Mouse (Mus musculus) neural tube, embryonic 10.5 days (tissue): ENCODE data around the gene D430041D05Rik.

ENCODE experiments used
- DNase-seq: peaks from one replicate; pipeline ENCODE4 v3.0.0-alpha.2; 2017; ENCODE audit warnings: low spot score; ENCODE audit errors: extremely low spot score

Gene D430041D05Rik

DNA sequence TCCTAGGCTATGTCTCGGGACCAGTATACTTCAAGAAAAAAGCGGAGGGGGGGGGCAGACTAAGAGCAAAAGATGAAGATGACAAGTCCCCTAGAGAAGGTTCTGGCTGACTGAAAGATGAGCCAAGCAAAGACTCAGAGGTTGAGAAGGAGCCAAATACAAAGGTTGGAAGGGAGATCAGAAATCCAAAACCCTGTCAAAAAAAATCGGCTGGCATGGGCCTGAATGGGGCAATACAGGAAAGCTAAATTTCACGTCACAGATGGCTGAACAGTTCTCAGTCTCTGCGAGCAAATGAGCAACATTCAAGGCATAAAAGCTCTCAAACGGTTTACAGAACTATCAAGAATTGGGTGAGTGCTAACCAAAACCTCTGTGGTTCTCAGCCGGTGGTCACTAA lies 2.5 kb downstream of the D430041D05Rik start:
- no peak for DNase-seq

DNA sequence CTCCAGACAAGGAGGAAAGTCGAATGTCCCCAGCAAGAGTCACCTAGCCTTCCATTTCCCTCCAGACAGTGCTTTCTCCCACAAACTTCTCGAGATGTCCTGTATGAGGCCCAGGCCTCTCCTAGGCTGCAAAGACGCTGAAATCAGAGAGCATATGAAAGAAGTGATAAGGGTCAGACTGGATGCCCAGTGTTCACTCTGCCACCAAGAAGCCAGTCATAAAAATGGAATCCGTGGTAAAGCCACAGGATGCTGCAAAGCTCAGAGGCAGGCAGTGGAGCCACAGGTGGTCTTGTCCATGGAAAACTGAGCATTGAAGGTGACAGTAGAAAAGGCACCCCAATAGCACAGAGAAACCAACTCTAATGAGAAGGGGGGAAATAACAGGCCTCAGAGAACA lies 2.9 kb downstream of the D430041D05Rik start:
- DNase-seq = no peak

DNA sequence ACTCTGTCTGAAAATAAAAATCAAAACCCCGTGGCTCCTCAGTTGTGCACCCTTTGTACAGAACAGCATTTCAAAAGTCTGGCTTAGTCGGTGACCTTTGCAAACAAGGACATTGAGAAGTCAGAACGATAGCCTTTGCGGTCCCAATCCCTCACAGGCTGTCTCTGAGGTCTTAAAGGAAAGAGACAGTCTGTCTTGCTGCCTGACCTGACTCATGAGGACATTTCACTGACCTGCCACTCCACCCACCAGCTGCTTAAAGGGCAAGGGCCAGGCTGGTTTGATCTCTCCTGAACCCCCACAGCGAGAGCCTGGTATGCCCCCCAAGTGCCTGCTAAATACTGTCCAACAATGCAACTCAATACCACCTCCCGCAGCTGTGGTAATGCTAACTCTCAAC lies 6.8 kb downstream of the D430041D05Rik start:
- DNase-seq = no peak

DNA sequence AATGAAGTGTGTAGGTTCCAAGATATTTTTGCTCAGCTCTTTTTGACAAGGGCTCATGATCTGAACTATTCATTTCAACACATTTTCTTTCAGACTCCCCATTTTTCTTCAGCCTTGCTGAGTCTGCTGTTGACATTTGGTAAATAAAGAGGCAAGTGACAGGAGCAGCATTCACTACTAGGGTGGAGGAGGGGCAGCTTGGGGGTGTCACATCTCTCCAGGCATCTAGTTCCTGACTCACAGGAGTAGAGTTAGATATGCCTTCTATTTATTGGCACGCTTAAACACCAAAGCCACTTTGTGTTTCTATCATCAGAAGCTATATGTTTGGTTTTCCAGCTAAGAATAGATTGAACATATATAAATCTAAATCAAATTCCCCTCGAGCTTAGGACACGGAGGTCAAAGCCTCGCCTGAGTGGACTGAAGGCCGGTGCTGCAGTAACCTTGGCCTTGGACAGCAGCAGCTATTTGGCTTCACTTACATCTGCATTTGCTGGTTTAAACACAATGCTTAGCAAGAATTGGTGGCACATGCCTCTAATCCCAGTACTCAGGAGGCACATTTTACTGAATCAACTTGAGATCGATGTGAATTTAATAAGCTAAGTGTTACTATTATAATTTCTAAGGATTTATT lies 12.0 kb downstream of the D430041D05Rik start:
- no peak for DNase-seq

DNA sequence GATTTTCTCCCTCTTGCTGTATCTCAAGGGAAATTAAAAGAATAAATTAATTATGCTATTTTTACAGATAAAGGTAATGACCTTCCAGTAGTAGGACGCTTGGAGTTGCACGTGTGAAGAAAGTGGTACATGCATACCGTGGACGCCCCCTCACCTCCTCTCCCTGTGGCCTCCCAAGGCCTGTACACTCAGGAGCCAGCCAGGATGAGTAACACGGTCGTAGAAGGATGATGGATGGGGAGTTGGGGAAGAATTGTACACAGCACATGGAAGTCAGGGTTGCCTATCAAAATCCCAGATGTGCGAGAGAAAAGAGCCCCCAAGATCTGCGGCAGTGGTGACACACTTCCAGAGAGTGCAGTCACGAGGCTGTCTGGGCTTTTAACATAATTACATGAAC lies 14.9 kb downstream of the D430041D05Rik start:
- DNase-seq = no peak

DNA sequence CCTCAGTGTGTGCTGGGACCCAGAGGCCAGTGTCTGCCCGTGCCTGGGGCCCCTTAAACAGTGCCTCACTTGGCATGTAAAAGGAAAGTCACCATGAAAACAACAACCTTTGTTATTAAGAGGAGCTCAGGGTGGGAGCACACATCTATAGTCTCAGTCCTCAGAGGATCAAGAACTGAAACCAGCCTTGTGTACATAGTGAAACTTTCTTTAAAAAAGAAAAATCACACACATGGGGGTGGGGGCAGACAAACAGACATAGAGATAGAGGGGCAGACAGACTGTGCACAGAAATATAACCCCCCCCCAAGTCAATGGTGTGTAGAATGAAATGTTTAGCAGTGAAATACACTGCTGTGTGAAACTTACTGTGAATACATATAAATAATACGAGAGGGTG lies 16.0 kb downstream of the D430041D05Rik start:
- DNase-seq = no peak

DNA sequence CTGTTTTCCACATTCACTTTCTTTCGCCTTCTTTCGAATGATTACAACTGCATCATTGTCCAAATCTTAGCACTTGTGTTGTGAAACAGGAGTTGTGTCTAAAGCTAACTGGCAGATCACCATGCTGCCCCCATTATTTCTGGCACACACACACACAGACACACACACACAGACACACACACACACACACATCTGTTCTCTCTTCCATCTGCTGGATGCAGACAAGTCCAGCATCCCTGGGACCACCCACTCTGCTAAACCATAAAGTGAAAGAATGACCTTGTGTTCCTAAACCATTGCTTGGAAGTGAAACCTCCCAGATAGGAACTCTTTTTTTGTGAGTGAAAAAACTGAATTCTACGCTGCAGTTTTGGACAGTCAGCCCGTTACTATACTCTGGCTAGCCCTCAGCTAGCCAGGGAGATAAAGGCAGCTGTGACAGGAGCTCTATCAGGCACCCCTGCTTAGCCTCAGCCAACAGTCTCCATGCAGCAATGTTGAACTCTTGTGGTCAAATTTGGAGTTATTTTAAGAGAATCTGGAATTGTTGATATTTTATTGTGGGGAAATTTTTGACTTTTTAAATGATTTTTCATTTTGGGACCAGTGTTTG lies 18.0 kb downstream of the D430041D05Rik start:
- DNase-seq = no peak

DNA sequence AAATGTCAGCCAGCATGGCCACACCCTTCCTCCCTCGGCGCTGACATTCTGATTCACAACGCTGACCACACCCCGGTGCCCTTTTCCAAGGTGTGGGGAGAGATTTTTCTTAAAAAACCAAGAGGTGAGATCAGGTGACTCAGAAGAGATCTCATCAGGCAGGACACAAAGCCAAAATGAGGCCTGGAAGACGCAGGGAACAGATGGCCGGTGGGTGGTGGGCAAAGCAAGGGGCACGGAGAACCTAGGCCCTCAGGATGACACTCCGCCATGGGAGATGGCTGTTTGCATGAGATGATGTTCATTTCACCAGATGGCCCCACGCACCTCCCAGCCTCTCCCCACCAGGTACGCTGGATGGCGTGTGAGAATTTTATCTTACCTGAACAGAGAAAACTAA lies 21.6 kb downstream of the D430041D05Rik start:
- no peak for DNase-seq

DNA sequence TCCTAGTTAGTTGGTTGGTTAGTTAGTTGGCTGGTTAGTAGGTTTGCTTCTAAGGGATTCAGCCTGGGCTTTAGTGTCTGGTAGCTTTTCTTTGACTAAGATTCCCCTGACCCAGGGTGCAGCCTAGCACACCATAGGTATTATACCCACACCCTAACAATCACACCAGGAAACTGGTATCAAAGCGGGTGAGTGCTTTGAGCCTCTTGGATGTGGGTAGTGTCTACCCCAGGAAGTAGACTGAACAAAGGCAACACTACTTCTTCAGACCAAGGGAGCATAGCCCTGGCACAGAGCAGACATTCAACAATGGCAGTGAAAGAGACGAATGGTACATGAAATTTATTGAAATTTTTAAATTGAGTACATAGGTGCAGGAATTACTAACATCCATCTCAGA lies 24.9 kb downstream of the D430041D05Rik start:
- no peak for DNase-seq

DNA sequence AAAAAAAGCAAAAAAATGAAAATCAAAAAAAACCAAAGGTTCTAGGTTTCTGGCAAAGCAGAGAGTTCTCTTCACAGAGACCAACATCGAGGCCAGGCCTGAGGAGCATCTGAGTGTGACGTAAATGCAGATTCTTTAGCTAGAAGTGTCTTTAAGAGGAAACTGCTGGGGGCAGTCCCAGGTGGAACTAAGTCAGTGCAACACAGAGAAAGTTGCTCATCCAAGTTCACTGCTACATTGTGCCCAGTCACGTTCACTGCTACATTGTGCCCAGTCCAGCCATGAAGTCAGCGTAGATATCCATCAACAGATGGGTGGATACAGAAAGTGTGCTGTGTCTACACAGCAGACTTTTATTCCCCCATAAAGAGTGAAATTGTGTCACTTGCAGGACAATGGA lies 27.2 kb downstream of the D430041D05Rik start:
- no peak for DNase-seq

DNA sequence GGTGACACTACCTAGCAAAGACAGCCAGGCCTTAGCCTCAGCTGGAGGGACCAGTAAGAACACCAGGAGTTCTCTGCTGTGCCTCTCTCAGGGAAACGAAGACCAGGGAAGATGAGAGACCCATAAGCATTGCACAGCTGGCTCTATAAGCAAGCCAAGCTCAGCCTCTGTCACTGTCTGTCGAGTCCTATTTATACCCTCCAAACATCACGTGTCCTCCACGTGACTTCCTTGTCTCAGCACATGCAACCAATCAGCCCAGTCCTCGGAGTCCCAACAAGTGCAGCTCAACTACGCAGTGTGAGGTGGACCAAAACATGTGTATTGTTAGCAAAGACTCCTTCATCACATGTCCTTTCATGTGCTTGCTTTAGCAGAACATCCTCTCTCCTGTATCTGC lies 28.0 kb downstream of the D430041D05Rik start:
- DNase-seq = no peak

DNA sequence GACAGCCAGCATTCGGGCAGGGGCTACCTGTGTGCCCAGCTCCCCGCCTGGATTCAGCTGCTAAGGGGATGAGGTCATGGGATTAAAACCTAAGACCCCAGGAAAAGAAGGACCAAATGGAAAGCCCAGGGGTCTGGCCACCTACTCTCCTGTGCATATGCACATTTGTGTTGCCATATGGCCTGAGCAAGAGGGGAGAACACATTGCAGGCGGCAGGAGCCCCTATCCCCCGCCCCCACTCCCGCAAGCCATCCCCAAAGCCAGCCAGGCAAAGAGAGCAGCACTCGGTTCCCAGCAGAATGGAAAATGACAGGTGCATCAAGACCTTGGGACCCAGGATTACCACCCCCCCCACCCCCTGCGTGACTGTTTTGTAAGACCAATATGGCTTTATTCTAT lies 31.5 kb downstream of the D430041D05Rik start:
- DNase-seq = no peak

DNA sequence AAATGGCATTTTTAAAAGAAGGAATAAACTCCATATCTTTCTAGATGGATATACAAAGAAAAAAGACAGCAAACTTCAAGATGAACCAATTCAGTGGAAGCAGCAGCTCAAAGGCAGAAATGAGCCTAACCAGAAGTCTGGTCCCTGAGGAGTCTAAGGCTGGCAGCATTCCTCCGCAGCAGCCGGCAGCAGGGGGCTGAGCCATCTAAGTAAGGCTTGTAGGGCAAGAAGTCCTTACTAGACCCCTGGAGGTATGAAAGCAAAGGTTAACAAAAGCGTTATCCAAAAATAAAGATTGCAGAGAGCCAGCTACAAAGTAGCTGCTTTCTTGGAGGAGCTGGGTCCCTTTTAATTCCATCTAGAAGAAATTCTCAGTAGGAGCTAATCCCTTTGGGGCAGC lies 32.0 kb downstream of the D430041D05Rik start:
- DNase-seq = no peak

DNA sequence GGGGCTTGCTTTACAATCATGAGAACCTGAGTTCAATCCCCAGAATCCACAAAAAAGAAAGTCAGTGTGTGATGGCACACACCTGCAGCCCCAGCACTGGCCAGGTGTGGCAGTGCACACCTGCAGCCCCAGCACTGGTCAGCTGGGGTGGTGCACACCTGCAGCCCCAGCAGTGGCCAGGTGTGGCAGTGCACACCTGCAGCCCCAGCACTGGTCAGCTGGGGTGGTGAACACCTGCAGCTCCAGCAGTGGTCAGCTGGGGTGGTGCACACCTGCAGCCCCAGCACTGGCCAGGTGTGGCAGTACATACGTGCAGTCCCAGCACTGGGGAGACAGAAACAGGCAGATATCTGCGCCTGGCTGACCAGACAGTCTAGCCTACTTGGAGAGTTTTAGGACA lies 32.8 kb downstream of the D430041D05Rik start:
- DNase-seq = no peak

DNA sequence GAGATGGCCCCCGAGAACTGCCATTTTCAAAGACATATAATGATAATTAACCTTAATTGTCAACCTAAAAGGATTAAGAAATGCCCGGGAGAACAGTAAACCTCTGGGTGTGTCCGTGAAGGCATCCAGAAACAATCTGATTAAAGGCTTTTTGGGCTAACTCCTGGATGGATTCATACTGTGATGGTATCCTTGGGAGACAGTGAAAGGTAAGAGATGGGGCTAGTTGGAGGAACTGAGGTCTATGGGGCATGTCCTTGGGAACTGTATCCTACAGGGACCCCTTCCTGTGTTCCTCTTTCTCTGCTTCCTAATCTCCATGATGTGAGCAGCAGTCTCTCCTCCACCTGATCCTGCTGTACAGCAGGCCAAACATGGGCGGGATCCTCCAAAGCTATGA lies 38.7 kb downstream of the D430041D05Rik start:
- DNase-seq = no peak

DNA sequence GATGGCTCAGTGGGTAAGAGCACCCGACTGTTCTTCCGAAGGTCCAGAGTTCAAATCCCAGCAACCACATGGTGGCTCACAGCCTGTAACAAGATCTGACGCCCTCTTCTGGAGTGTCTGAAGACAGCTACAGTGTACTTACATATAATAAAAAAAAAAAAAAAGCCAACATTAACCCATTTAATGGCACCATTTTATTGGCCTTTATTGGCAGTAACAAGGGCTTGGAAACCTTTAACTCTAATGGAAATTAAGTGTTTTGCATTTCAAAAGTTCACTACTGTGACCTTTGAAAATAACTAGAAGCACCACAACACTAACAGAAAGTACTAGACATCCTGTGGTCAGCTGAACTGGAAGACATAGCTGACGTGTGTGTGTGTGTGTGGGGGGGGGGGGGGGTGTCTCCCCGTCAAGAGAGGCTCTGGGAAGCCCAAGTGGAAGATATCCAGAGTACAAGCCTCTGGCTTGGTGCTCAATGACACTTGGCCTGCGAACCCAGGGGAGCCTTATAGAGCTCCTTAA lies 39.1 kb downstream of the D430041D05Rik start:
- DNase-seq = no peak

DNA sequence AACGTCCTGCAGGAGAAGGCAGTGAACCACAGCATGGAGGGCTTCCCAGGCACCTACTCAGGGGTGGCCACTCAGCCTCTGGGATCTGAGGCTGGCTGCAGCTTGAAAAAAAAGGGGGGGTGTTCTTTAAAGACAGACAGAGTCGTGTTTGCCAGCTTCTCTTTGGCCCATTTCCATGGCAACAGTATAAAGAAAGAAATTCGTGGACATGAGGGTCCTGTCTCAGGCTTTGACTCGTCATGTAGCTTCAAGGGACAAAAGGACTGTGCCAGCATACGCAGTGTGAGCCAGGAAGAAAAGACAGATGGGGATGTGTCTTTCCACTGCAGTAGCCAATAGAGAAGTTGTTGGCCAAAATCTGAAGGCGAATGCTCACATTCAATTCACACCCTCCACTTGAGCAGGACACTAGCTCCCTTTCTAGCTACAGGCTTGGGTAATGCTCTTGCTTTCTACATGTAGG lies 42.9 kb downstream of the D430041D05Rik start:
- peak; percentile 34 for DNase-seq

DNA sequence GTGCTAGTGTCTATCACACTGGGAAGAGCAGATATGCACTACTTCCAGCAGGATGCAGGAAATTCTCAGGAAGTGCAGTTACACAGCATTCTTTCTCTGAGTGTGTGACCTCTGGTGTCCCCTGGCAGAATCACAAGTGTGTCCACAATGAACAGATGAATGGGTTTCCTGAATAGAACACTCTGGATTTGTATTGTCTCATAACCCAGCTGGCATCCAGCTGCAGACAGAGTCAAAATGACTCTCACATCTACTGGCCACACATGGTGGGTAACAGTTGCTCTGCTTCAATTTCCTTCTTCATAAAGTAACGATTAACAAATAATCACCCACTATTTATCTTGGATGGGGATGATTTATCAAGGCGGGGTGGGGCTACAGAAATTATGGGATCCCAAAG lies 43.5 kb downstream of the D430041D05Rik start:
- no peak for DNase-seq

DNA sequence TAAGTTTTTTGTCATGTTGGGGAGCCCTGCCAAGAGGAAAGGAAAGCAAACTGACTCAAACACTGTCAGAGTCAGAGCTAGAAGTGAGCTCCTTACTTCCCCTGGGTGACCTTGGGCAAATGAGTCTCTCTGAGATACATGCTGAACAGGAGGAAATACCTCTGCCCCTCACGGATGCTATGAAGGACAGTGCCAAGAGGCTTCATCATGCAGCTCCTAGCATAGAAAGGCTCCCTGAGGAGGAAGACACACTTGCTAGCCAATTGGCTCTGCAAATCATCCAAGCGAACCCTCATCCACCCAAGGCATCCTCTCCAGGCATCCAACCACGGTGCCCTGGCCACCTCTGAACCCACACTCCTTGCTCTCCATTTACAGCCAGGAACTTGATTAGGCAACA lies 51.5 kb downstream of the D430041D05Rik start:
- no peak for DNase-seq

DNA sequence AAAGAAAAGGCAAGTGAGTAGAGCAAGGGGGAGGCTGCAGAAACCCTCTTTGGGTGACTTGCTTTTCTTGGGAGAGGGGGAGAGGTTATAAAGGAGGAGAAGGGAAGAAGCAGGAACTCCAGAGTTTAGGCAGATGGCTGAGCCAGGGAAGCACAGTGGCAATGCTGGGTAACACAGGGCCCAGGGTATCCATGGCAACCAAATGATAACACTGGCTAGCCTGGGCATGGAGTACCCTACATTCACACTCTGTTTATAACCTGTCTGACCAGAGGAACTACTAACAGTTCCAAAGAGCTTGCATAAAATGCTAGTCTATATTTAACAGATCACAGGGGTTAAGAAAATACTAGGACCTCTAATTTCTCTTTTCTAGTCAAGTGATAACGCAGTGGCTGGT lies 51.9 kb downstream of the D430041D05Rik start:
- DNase-seq = no peak

DNA sequence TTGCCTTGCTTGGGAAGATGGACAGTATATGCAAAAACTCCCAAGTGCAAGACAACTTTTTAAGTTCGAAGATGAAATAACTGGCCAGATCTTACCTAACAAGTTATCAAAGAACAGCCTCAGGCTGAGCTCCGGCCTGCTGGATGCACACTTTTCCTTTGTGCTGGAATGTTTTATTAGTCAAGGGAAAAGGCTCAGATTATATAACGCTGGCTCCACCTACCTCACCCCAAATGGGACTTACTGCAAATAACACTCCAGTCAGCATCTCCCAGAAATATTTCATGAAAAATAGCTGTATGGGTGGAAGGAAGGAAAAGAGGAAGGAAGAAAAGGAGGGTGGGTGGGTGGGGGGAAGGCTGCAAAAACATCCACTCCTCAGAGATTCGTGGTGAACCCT lies 54.3 kb downstream of the D430041D05Rik start:
- DNase-seq = no peak

DNA sequence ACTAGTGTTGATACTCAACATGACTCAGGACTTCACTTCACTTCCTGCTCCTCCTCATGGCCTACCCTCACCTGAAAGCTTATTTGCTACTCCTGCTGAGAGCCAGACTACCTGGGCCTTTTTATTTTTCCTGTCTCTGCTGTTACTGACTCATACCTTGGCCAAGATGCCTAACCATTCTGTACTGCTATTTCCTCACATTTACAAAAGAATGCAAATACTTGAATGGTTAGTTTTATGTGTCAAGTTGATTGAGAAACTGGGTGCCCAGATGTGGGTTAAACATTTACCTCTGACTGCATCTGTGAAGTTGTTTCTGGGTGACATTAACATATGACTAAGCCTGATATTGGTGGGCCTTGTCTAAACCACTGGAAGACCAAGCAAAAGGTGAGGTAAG lies 56.7 kb downstream of the D430041D05Rik start:
- DNase-seq = no peak

DNA sequence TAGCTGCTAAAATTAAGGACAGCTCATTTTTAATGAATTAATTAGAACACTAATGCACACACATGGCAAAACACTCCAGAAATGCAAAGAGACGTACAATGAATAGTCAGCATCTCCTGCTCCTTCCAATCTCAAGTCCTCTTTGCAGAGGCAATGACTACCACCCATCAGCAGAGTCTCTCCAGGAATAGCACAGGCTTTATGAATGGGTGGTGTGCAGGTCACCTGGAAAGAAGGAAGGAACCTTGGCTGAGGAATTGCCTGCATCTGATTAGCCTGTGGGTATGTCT lies 58.7 kb downstream of the D430041D05Rik start:
- no peak for DNase-seq
